Mouse (Mus musculus) right cerebral cortex, postnatal 36 days (tissue): ENCODE measurements around the gene Smg1.
A peak's percentile ranks its signal among the peaks of the same experiment; 100 is the strongest.

Experiments
- DNase-seq, 2 experiments: peaks; one replicate each; pipeline ENCODE4 v3.0.0; 2022; ENCODE audit warnings: low spot score in 2 of 2, mixed read lengths in 1 of 2

The Smg1 gene

DNA sequence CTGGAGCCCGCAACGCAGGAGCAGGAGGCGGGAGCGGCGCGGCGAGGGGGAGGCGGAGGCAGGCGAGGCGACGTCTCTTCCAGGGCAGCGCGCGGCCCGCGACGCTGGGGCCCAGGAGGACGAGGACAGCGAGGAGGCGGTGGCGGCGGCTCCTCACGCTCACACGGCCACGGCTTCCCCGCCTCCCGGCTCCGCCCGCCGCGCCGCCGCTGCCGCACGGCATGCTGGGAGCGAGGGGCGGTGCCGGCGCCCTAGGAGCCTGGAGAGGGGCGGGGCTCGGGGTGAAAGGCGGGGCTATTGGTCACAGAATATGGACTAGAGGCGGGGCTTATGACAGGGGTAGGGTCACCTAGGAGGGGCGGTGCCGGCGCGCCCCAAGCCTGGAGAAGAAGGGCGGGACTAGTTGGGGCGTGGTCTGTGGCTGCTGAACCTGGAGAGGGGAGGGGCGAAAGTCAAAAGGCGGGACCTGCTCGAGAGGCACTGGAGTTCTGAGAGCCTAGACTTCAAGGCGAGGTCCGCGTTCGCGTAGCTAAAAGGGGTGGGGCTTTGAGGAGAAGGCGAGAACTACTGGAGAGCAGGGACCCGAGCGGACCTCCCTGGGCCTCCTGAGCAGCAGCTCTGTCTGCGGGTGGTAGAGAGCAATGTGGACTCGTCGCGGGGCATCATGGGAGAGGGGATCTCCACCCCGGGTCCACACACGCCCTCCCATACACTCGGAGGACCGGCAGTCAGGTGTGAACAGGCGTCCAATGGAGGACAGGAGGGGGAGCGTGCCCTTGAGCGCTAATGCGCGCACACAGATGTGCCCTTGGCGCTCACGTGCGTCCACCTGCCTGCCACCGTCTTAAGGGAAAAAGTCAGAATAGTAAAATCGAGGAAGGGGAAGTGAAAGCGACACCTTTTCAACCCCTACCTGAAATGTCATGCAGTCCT is at the start of gene Smg1:
TSS of gene Smg1 (minus strand) at position 218 of the 933 bp plus-strand sequence.
- peak; percentile 97 to 98 for DNase-seq

DNA sequence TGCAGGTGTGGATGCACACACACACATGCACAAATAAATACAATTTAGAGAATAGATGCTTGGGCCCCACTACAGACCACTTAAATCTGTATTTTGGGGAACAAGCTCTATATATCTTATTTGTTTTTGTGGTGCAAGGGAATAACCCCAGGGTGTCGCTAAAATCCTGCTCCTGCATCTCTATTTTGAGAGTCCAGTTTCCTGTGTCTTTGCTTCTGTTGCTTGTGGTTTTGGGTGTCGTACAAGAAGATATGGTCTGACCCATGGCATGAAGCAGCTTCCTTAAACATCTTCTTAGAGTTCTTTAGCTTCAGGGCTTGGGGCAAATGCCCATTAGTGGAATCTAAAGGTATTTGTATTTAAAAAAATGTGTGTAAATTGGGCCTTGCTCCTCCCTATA is 39.7 kb upstream of the Smg1 start:
- DNase-seq, result no peak

DNA sequence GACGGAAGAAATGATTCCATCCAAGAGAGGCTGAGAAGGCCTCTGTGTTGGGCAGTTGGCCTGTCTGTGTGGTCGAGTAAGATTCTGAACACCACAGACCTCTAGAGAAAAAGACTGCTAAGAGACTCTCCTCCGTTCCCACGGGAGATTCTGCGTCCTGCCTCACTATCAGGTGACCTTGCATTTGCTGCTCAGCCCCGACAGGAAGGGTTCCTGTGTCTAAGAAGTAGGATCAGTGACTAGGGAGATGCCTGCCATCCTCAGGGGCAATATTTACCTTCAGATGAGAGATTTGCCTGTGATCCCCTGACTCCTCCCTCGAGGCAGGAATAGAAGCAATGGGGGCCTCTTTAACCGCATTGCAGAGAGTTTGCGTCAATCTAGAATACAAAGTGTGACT is 39.1 kb upstream of the Smg1 start:
- no peak for DNase-seq

DNA sequence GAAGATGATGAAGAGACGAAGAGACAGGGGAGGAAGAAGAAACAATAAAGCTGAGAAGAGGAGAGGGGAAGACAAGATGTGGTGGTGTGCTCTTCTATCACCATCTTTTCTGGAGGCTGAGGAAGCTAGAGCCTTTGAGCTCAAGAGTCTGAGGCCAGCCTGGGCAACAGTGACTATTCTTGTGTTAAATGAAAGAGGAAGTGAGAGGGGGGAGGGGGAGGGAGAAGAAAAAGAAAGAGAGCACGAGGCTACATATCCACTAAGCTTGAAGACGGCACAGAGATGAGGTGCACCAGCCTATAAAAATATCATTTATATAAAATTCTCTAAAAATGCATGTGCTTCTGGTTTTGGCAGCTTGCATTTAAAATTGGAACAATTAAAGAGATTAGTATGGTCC is 36.1 kb upstream of the Smg1 start:
- DNase-seq, result no peak

DNA sequence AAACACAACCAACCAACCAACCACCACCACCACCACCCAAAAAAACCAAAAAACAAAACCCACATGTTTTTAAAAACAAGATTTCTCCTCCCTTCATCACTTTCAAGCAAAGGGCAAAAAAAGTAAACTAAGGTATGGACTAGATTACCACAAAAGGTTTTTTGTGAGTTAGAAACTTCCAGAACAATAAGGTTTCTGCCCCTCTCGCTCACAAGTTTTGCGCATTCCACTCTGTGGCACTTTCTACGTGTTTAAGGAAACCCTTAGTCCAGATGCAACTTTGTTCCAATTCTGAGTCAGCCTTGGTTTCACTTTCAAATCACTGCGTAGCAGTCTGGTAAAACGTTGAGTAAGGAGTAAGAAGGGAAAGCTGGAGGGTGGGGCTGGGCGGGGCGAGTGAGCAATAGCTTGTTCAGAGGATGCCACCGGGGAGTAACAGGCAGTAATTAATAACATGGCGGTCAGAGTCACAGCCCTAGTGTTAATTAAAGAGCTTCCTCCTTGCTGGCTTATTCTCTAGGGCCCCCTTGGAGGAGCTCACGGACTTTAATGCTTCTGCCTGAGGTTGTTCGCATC is 34.0 kb upstream of the Smg1 start:
- DNase-seq, result no peak

DNA sequence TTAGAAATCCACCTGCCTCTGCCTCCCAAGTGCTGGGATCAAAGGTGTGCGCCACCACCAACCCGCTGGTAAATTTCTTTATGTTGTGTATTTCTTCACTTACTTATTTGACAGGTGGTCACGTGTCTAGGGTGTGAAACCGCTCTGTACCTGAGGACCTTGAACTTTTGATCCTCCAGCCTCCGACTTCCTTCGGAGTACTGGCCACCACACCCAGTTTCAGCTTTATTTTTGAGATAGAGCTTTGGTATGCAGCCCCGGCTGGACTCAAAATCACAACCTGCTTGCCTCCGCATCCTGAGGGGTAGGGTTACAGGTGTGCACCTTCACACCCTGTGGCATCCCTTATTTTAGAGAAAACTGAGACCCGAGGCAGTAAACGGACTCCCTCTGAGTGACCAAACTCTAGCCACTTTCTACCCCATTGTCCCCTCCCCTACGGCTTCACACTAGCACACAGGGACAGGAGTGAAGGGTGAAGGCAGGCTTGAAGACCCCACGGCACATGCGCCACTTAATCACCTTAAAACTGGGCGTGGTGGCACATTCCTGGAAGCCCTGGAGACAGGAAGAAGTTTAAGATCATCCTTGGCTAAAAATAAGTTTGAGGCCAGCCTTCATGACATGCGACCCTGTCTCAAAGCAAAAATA is 33.3 kb upstream of the Smg1 start:
- DNase-seq, result no peak

DNA sequence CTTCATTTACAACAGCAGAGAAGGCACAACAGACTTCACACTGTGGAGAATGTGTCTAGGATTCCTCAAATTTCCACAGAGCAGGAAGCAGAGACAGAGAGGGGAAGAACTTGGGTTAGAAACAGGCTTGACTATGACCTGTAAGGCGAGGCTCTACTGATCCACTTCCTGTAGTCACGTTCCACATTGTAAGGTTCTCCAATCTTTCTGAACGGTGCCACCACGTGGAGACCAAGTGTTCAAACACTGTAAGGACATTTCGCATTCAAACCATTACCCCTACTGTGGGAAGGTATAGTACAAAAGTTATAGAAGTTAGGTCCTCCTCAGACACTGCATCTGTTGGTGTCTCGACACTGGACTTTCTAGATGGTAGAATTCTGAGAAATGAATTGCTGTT is 31.8 kb upstream of the Smg1 start:
- DNase-seq, result no peak

DNA sequence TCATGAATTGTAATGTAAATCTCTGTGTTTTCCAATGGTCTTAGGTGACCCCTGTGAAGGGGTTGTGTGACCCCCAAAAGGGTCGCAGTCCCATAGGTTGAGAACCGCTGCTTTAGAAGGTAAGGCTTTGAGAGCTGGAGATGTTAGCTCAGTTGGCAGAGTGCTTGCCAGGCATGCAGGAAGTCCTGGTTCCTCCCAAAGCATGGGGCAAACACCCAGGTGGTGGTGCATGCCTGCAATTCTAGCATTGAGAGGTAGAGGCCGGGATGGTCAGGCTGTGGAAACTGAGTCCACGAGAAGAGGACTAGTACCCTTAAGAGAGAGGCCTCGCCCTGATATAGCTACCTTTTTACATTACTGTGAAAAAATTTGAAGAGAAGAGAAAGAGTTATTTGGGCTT is 31.4 kb upstream of the Smg1 start:
- DNase-seq, result no peak

DNA sequence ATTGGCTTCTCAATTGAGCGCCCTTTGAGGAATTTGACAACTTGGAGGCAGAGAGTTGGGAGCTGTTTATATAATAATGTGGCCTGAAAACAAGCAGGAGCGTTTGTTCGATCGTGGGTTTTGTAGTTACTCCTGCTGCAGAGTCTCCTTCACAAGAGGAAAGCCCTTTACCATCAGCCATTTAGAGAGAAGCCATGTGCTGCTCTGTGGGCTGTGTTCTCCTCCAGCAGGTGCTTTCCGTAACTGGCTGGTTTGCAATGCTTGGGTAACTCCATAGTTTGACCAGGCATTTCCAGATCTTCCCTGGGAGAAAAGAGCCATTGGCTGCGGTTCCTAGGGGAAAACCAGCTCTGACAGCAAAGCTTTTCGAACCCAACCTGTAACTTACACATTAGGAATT is 30.7 kb upstream of the Smg1 start:
- no peak for DNase-seq

DNA sequence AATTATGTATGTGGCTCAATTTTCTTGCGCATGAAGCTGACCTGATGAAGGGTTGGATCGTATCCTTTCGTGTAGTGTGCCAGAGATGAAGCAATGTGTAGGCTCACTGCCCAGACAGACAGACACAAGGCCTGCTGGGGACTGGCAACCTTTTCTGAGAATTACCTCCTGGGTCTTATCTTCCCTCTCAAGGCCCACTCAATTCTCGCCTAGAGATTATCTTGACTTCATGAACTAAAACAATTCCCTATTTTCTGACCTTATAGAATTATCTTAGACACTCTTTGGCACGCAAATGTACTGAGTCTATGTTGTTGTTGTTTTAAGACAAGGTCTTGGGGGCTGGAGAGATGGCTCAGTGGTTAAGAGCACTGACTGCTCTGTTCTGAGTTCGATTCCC is 22.6 kb upstream of the Smg1 start:
- no peak for DNase-seq

DNA sequence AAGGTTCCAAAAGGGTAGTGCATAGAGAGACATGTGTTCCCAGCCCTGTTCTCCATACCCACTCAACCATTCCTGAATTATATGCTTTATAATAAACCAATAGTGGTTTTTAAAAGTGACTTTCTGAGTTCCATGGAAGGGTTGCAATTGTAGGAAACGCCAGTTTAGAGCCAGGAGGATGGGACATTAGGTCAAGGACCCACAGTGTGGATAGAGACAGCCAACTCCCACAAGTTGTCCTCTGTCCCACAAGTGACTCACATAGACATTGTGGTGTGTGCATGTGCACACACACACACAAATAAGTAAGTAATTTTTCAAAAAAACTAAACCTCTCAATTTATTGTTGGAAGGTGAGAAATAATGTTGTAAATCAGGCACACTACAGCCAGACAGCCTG is 20.1 kb upstream of the Smg1 start:
- no peak for DNase-seq

DNA sequence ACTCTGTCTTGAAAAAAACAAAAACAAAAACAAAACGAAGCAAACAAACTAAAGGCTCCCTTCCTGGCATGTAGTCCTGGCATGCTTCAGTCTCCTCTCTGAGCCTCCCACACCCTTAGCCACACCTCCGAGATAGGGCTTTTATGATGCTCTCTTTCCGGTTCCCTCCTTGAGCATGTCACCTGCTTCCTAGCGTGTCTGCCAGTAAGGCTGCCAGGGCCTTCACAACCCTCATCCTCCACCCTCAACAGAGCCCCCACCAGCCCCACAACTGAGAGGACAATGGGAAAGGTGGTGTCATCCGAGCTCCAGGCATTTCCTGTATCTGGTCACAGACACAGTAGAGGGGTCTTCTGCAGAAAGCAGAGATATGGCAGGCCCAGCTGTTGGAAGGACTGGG is 18.9 kb upstream of the Smg1 start:
- no peak for DNase-seq

DNA sequence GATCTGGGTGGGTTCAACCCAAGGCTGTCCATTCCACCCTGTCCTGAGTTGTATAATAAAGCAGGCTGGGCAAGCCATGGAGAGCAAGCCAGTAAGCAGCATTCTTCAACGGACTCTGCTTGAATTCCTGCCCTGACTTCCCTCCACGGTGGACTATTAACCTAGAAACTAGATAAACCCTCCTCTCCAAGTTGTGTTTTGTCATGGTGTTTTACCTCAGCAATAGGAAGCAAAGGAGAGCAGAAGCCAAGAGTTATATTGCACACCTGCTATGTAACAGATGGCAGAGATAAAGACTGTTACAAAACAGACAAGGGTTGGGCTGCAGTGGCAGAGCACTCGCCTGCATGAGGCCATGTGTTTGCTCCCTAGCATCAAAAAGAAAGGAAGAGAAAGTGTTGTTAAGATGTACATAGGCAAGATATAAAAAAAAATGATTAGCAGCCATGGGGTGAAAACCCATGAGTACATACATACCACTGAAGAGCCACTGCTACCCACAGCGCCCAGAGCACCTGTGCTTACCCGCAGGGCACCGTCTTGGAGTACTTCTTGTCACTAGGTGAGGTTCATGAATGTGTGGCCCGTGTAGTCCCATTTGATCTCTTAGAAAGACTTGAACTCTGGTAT is 16.3 kb upstream of the Smg1 start:
- DNase-seq, result no peak

DNA sequence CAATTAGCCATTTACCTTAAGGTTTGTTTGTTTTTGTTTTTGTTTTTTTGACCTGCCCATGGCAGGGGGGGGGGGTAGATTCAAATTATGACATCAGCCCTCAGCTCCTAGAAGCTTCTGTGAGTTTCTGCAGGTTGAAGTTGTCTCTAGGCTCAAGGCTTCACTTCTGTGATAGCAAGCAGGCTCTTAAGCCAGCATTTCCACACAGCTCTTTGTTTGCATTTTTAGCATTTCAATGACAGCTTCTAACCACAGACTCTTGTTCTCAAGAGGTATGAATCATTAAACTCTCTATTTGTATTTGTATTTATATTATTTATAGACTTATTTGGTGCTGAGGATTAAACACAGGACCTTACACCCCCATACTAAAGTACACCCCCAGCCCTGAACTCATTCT is 15.0 kb upstream of the Smg1 start:
- DNase-seq, result no peak

DNA sequence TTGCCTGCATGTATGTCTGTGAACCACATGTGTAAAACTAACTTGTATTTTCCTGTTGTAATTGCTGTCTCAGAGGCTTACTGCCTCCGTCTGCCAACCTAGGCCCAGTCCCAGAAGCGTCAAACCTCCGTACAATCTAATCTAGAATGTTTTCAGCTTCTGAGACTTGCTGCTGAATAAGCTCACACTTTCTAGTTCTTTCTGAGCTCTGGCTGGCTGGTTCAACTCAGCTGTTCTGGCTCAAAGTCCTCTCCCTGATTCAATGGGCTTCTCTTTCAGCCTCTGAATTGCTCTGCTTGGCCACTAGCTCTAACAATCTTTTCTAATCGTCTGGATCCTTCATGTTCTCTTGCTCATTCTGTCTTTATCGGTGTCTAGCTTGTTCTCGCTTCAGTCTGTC is 13.3 kb upstream of the Smg1 start:
- DNase-seq, result no peak

DNA sequence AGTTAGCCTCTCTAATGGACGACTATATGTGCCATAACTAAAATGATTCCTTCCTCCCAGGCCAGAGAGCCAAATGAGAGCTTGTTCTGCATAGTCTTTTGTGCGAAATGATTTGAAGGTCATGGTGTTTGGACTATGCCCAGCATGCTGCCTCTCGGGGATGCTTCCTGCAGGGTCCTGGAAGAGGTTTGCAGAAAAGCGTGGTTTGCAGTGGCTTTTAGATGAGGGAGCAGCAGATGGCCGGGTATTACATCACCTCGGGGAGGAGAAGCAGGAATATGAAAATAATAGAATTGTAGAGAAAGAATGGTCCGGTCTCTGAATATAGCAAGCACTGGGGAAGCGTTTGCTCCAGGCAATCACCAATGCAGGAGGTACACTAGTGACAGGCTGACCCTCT is 11.0 kb upstream of the Smg1 start:
- DNase-seq, result no peak

DNA sequence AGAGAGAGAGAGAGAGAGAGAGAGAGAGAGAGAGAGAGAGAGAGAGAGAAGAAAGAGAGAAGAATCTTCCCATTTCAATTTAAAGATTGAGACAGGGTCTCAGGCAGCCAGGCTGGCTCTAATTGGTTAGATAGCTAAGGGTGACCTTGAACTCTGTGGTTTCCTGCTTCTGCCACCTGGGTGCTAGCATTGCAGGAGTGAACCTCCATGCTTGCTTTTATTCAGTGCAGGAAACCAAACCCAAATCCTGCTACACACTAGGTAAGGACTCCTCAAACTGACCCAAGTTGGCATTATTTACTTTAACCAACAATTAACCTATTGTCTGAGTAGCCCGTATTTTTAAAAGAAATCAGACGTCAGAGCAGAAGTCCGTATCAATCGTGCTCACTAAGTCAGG is 10.5 kb upstream of the Smg1 start:
- no peak for DNase-seq

DNA sequence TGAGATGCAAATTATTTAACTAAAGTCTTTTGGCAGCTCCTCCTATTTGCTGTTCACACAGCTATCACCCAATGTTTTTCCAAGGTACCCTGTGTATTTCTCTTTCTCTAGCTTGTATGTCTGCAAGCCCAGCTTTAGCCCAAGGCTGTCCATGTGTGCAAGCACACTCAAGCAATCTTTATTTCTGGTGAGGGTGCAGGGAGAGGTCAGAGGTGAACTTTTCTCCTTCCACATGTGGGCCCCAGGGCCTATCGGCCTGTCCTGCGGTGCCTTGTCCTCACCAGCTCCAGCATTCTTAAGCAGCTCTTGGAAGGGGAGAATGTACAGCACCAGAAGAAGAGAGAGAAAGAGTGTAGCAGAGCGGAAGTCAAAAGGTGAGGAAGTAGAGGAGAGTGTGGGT is 9.5 kb upstream of the Smg1 start:
- no peak for DNase-seq

DNA sequence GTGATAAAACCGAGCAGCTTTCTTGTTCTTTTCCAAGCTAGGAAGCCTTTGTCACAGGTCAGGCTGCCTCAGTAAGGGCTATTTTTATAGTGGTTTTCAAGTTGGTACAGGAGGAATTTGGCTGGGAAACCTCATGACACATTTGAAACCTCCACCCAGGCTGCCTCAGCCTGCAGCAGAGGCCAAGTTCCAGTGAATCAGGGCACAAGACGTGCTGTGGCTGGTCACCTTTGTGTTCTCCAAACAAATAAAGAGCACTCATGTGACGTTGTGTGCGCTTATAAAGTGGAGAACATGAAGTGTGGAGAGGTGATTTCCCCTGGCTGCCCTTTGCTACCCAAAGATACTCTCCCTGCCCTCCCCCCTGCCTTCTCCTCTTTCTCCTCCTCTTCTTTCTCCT is 8.9 kb upstream of the Smg1 start:
- DNase-seq, result no peak

DNA sequence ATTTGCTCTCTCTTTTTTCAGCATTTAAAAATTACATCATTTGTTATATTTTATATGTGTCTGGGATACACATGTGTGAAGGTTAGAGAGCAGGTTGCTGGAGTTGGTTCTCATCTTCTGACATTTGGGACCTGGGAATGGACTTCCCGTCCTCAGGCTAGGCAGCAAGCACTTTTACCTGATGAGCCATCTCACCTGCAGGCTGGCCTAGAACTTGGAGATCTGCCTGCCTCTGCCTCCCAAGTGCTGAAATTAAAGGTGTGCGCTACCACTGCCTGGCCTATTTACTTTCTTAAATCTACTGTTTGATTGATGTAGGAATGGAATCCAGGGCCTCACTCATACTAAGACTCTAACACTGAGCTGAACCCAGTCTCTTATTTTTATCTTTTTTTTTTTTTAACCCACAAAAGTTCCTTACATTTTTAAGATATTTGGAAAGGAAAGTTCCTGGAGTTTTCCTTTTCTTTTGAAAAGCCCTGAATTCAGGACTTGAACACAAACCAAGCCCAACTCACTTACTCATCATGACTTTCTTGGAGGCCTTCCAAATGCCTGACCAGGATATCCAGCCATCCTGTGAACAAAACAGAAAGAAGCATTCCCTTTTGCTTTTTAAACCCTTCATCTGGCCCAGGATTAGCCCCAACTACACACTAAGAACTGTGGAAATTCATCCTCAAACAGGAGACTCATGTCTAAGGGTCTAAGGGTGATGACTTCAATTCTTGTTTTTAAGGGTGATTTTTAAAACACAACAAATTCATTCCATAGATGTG is 8.1 kb upstream of the Smg1 start:
- no peak for DNase-seq

DNA sequence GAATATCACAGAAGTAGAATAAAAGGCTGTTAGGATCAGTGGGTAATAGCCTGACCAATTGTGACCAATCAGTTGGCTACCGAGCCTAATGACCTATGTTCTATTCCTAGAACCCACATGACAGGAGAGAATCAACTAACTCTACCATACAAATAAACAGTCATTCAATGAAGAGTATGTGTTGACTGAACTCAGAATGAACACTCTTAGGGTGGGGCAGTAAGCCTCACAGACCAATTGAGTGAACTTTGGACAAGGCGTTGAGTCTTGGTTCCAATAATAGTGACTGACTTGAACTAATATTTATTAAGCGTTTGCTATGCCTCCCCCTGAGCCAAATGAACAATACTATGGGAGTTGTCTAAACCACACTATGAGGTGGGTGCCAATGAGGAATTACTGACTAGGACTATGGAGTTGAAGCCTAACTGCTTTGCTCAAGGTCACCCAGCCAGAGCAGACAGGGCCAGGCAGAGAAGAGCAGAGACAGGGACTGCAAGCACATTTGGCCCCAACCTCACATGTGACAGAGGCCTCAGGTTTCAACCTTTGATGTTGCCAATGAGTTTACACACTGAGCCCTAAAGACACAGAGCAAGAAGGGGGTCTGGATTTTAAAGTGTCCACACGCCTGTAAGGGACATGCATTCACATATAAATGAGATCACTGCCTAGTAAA is 7.2 kb upstream of the Smg1 start:
- no peak for DNase-seq
